Comparison of ENCODE assay signal across 8 mouse cellular contexts in genomic region chr12:80945996-80946355, GRCm38 (mm10). TPM values are rescaled to one million over a fixed set of nuclear protein-coding genes. Genes with fewer than 3 reads are reported as not detected.
DNase-seq lines count a peak whose midpoint lies in the region; ATAC-seq and TF ChIP-seq lines count a peak whose summit lies in the region.

No protein-coding gene starts in this region.

- peak; percentile 97 for ATAC-seq in hindbrain, postnatal 0 days

- no peaks in the 10 kb centered on the region for H3K27me3 ChIP-seq in hindbrain, postnatal 0 days (ENCODE audit: insufficient read depth, low read length)
- no peaks in the 10 kb centered on the region for H3K27me3 ChIP-seq in megakaryocyte, embryonic 14.5 days (replicated peaks)

- peak; percentile 90 for DNase-seq in WW6 (ENCODE audit: low read depth, low spot score)
- DNase-seq in cerebellum, postnatal 4 days (ENCODE audit: low spot score in 2 of 2) = peak; percentile 89 to 95
- peak; percentile 94 for DNase-seq in gastrocnemius, adult 18-20 months (ENCODE audit: low spot score)
- peak; percentile 99 for DNase-seq in hindbrain, postnatal 0 days (ENCODE audit: low spot score)
- DNase-seq in left cerebral cortex, adult 8-10 months (ENCODE audit: low spot score in 2 of 2) = peak; percentile 86 to 93
- DNase-seq in right cerebral cortex, postnatal 10 days (ENCODE audit: low spot score in 2 of 2) = peak; percentile 97
- peak; percentile 93 for DNase-seq in urinary bladder, postnatal 25 days (ENCODE audit: low spot score)

- H3K4me1 ChIP-seq in hindbrain, postnatal 0 days (ENCODE audit: insufficient read depth, low read length) = peaks cover 4% of the 10 kb centered on the region
- H3K4me1 ChIP-seq in megakaryocyte, embryonic 14.5 days = peaks cover 50% of the 10 kb centered on the region

- peaks cover 26% of the 10 kb centered on the region; the same call in 1 of the 2 replicates for H3K36me3 ChIP-seq in hindbrain, postnatal 0 days (ENCODE audit: insufficient read depth, low read length)
- peaks cover 44% of the 10 kb centered on the region for H3K36me3 ChIP-seq in megakaryocyte, embryonic 14.5 days (replicated peaks; ENCODE audit: low read length)

- peak overlapping the region; percentile 99 for H3K27ac ChIP-seq in hindbrain, postnatal 0 days

- peak overlapping the region; percentile 69 for H3K4me2 ChIP-seq in hindbrain, postnatal 0 days (ENCODE audit: low read depth, low read length)

- peak overlapping the region; percentile 99 for H3K9ac ChIP-seq in hindbrain, postnatal 0 days (replicated peaks; ENCODE audit: low read length)

- WGBS in hindbrain, postnatal 0 days = under 1% methylated on average over 43 of the region's 47 CpGs

- peak overlapping the region; percentile 98 for H3K4me3 ChIP-seq in hindbrain, postnatal 0 days (ENCODE audit: low read length)
- H3K4me3 ChIP-seq in megakaryocyte, embryonic 14.5 days (replicated peaks) = peak overlapping the region; percentile 98

- H3K9me3 ChIP-seq in hindbrain, postnatal 0 days (ENCODE audit: low read length) = no peaks in the 10 kb centered on the region
- no peaks in the 10 kb centered on the region for H3K9me3 ChIP-seq in megakaryocyte, embryonic 14.5 days

- TF ChIP-seq CTCF in hindbrain, postnatal 0 days (IDR thresholded peaks at IDR 0.05; ENCODE audit: low read depth) = no peak

RNA-seq across cellular contexts. Expression of gene Srsf5, which starts 0.7 kb away (rescaled TPM):
- total RNA-seq in gastrocnemius, adult 18-20 months (2021) = 10 to 100 TPM; 83.3 to 89.2 TPM
- total RNA-seq in hindbrain, postnatal 0 days (2014; rRNA removed) = 222 and 291 TPM in 2 replicates
- polyA plus RNA-seq in hindbrain, postnatal 0 days (2015; fragmentation: Nextera tagmentation; extraction: Ambion mirVana) = 486 and 514 TPM in 2 replicates
- total RNA-seq in left cerebral cortex, adult 8-10 months (2022) = 100 to 1,000 TPM; 286 to 385 (median 329) TPM
- 7.2 and 105 TPM in 2 replicates for polyA plus RNA-seq in megakaryocyte, embryonic 14.5 days (2012; ENCODE audit: insufficient read depth, low replicate concordance)

RNA-seq across cellular contexts. Expression of gene Slc10a1, which starts 22.5 kb away (rescaled TPM):
- total RNA-seq in gastrocnemius, adult 18-20 months (2021) = under 1 TPM in 1 of 2 experiments, not detected in 1; 0.21 TPM
- total RNA-seq in hindbrain, postnatal 0 days (2014; rRNA removed) = not detected in 2 replicates
- 0.11 TPM in 2 replicates for polyA plus RNA-seq in hindbrain, postnatal 0 days (2015; fragmentation: Nextera tagmentation; extraction: Ambion mirVana)
- total RNA-seq in left cerebral cortex, adult 8-10 months (2022) = not detected
- polyA plus RNA-seq in megakaryocyte, embryonic 14.5 days (2012; ENCODE audit: insufficient read depth, low replicate concordance) = not detected in 2 replicates

Comparison
In these comparisons a context has a peak if more than half of its experiments do, and no peak if none do; other contexts are left out.
1. Peak in every context shown above with its lines: DNase-seq, ATAC-seq, H3K4me3 ChIP-seq and H3K27ac ChIP-seq.